Comparison of ENCODE assay signal across 8 mouse cellular contexts in the genomic region with DNA sequence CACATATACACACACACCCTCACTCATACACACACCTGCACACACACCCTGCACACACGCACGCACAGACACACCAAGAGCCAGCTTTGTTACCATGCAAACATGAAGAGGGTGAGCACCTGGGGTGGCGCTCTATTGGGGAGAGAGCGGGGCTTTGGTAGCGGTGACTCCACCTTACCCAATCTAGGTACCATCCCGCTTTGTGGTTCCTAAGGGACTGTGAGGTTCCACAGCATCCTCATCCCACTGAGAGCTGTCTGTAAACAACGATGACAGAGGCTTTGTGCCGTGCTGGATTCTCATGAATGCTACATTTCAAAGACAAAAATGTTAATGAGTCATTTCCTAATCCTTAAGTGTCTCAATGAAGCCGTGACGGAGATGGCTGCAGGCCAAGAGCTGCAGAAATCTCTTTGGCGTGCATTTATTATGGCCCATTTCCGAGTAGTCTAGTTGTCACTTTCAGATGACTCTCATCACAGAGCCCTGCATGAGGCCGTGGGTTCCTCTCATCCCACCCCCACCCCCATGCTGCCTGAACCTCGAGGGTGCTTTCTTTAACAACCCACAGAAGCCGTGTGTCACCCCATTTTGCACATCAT. TPM values are rescaled to one million over a fixed set of nuclear protein-coding genes. Genes with fewer than 3 reads are reported as not detected.
A peak's percentile ranks its signal among the peaks of the same experiment; 100 is the strongest.
DNase-seq lines count a peak whose midpoint lies in the region; ATAC-seq lines count a peak whose summit lies in the region.

No protein-coding gene starts in this region.

- peak; percentile 70 to 73 for DNase-seq in cerebellum, postnatal 10 days
- peak; percentile 58 for DNase-seq in retina, postnatal 1 day
- DNase-seq in retina, embryonic 14.5 days (ENCODE audit: low spot score) = no peak
- peak; percentile 81 for DNase-seq in induced T-regulatory cell, adult 2 months (ENCODE audit: low read depth)
- DNase-seq in left cerebral cortex, postnatal 4 days = peak; percentile 75
- DNase-seq in right cerebral cortex, postnatal 14 days = peak; percentile 59
- DNase-seq in ovary, adult 18-20 months (ENCODE audit: low spot score) = no peak

- intact Hi-C loops in left cerebral cortex, postnatal 4 days (cut with DNase I) = no loop called here

- ATAC-seq in cerebellum, adult (ENCODE audit: insufficient number of reproducible peaks, low FRiP score, low TSS enrichment) = no peak

RNA-seq across cellular contexts. Expression of gene Cd83, which starts 10.5 kb away (rescaled TPM):
- total RNA-seq in left cerebral cortex, postnatal 4 days (2021) = 1 to 10 TPM; 6.7 to 7.6 TPM

Comparison
In these comparisons a context has a peak if more than half of its experiments do, and no peak if none do; other contexts are left out.
1. DNase-seq: peak in cerebellum, postnatal 10 days (2 of 2), retina, postnatal 1 day (single experiment), induced T-regulatory cell, adult 2 months (single experiment), left cerebral cortex, postnatal 4 days (single experiment) and right cerebral cortex, postnatal 14 days (single experiment); none in retina, embryonic 14.5 days (single experiment) and ovary, adult 18-20 months (single experiment).